Mouse (Mus musculus) layer of hippocampus, adult 2 months (tissue): ENCODE measurements around the gene Mbd6. TPM values are rescaled to one million over a fixed set of nuclear protein-coding genes. Genes with fewer than 3 reads are reported as not detected.
"Not testable (repeated sequence)": the region's sequence is repeated elsewhere in the genome, so short reads cannot be mapped to it uniquely, and the experiment has no call there.

ENCODE experiments used
- DNase-seq, 2 experiments: peaks; one replicate each; pipeline ENCODE4 v3.0.0; 2022; ENCODE audit warnings: low spot score in 2 of 2
- H3K27ac ChIP-seq: fragments of 200-600 bp; 2 replicates; pipeline ENCODE4 v1.8.1; 2022
- H3K4me3 ChIP-seq: fragments of 200-600 bp; 2 replicates; pipeline ENCODE4 v1.8.1; 2022; ENCODE audit warnings: mild to moderate bottlenecking
- CTCF ChIP-seq: fragments of 200-600 bp; conservative IDR thresholded peaks from 2 replicates; pipeline ENCODE4 v1.8.1; 2022; ENCODE audit warnings: antibody characterized with exemption, mild to moderate bottlenecking, moderate library complexity
- total RNA-seq, 2 experiments: library from RNA; stranded (reverse); gene quantifications; 2 replicates each; pipeline ENCODE4 v1.2.3; 2021

Gene Mbd6
- total RNA-seq, 2 experiments from 2014 or later: 54.3 to 60.6 TPM

DNA sequence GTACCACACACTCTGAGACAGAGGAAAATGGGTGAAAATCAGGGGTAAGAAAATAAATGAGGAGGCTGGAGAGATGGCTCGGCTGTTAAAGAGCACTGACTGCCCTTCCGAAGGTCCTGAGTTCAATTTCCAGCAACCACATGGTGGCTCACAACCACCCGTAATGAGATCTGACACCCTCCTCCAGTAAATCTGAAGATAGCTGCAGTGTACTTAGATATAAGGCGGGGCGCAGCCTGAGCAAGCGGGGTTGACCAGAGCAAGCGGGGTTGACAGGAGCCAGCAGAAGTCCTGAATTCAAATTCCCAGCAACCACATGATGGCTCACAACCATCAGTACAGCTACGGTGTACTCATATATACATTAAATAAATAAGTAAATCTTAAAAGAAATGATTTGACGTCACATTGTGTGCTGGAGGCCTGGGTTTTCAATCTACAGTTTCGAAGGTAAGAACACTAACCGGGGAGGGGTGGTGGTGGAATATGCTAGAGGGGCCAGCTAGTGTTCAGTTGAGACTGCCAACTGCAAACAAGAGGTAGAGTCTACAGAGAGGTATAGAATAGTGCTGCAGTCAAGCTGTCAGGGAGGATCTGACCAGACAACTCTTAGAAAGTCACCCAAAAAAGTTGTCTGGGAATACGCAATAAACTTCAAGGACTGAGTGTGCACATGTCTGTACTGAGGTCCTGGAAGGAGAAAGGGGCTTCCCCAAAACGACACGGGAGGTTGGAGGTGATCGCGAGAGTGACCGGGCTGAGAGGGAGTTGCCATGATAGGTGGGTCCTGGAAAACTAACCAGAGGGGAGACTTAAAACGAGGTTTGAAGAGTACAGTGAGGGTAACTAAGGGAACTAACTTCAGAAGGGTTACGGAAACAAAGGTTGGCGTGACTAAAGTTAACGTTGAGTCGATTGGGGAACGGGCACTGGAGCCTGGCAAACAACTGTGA, 22.0 kb upstream of the Mbd6 start:
- DNase-seq: no peak
- no peak for TF ChIP-seq CTCF
- Histone ChIP-seq H3K27ac (peak overlapping the region; percentile 78), H3K4me3 (peak overlapping the region; percentile 90)

DNA sequence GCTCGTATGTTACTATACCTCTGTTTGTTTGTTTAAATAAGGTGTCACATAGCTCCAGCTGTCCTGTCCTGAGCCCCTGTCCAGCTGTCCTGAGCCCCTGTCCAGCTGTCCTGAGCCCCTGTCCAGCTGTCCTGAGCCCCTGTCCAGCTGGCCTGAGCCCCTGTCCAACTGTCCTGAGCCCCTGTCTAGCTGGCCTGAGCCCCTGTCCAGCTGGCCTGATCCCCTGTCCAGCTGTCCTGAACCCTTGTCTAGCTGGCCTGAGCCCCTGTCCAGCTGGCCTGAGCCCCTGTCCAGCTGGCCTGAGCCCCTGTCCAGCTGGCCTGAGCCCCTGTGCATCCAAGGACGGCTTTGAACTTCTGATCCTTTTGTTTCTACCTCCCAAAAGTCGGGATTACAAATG, 20.3 kb upstream of the Mbd6 start:
- not testable (repeated sequence) for DNase-seq, H3K4me3 ChIP-seq, H3K27ac ChIP-seq

DNA sequence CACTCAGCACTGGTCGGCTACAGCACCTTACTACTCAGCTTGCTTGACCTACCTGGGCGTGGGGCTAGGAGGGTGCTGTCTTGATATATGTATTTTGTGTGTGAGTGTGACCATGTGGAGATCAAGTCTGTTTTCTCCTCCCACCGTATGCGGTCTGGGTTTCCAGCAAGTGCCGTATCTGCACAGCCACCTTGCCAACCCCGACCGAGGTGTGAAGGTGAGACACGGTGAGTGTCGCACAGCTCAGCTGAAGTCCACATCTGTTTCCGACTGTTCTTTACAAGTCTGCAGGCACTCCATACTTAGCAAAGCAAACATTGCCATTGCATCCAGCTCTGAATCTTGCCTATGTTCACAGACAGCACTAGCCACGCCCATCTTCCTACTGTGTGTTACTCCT, 14.3 kb upstream of the Mbd6 start:
- no peak for TF ChIP-seq CTCF
- Histone ChIP-seq H3K27ac (no peak overlapping the region), H3K4me3 (no peak overlapping the region)
- no peak for DNase-seq

DNA sequence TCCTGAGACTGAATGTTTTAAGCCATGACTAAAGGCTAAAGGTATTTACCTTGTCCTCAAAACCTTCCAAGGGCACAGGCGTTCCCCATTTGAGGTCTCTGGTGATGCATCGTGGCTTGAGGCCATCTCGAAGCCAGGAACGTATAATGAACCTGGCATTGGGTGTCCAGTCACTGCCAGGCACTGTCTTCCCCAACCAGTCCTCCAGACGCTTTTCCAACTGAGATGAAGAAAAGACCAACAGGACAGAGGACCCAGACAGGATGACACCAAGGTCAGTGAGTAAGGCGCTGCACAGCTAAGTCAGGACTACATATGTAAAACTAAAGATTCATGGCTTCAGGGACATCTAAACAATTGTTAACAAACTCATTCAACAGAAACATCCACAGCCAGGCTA, 11.5 kb upstream of the Mbd6 start:
- Histone ChIP-seq H3K27ac (no peak overlapping the region), H3K4me3 (no peak overlapping the region)
- TF ChIP-seq CTCF: no peak
- DNase-seq: no peak

DNA sequence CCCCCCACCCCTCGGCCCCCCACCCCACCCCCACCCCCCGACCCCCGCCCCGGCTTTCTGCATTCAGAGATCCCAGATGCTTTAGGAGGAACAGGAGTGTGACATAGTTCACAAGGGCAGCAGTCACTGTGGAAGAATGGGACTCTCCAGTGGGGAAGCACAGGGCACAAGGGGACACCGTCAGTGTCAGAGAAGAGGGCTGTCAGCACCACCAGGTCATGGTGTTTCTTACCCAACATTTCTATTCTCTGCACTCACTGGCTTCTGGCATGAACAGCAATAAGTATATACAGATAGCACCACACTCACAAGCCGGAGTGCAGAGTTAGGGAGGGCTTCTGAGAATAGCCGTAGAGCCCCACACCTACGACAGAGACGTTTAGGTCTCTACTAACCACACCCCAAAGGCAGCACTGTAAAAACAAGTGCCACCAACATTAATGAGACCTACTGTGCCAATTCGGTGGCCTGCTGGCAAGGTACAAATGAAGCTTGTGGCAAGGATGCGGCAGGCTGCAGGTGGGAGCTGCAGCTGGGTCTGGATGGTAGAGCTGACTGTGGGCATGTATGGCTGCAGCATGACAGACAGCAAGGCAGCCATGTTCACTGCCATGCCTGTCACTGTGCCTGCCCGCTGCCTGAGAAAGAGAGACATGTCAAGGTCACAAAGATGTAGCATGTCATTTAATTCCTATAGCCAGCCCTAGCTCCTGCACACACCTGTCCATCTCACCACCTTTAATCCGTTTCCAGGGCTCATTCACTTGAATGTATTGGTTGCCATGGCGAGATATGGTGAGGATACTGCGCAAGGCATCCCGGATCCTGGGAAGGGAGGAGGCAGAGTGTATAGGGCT, 8.4 kb upstream of the Mbd6 start:
- no peak for TF ChIP-seq CTCF
- no peak for DNase-seq
- Histone ChIP-seq H3K27ac (no peak overlapping the region), H3K4me3 (no peak overlapping the region)

DNA sequence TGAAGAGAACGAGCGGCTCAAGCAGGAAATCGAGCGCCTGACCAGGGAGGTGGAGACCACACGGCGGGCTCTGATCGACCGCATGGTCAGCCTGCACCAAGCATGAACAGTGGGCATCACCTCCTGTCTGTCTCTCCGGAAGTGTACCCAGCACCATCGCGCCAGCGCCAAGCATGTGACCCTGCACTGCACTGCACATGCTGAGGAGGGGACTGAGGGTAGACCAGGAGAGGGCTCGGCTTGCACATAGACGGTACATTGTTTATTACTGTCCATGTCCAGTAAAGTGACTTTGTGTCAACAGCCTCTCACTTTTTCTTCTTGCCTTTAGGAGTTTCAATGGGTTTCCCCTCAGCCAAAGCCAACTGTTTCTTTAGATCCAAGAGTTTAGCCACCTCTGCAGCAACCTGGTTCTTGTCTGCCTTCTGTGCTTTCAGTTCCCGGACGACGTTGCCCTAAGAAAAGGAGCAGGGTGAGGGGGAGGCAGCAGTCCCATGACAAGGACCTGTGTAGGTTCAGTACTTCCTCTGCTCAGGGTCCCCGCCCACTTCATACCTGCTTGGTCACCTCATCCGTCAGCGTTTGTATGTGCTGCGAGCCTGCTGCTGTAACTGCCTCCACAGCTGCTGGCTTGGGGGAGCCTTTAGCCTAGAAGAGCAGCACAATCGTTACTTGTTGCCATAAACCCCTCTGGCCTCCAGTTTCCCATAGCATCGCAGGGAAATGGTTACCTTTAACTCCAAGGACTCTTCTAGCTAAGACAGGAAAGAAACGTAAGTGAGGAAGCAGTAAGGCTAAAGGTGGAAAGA, 7.4 kb upstream of the Mbd6 start:
- DNase-seq: no peak
- TF ChIP-seq CTCF: no peak
- Histone ChIP-seq H3K27ac (no peak overlapping the region), H3K4me3 (no peak overlapping the region)

DNA sequence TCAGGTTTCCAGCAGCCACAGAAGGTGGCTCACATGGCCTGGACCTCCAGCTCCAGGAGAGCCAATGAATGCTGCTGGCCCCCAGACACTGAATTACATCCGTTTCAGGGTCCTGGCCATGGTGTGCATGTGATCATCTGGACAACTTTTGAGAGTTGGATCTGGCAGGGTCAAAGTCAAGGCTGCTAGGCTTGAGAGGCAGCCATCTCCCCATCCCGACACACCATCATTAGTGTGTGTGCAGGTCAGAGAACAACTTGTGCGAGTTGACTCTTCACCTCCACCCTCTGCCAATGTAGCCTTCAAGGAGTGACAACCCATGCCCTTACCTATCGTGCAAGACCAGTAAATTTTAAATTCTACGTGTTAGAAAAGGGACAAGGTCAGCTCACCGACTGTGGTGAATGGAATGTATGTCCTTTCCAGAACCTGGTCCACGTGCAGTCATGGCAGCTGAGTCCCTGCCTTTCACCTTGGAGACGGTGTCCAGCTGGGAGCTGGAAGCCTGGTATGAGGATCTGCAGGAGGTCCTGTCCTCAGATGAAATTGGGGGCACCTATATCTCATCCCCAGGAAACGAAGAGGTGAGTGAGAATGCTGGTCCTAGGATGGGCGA, 6.2 kb upstream of the Mbd6 start:
- no peak overlapping the region for H3K27ac ChIP-seq
- no peak for DNase-seq
- H3K4me3 ChIP-seq: no peak overlapping the region
- no peak for TF ChIP-seq CTCF

DNA sequence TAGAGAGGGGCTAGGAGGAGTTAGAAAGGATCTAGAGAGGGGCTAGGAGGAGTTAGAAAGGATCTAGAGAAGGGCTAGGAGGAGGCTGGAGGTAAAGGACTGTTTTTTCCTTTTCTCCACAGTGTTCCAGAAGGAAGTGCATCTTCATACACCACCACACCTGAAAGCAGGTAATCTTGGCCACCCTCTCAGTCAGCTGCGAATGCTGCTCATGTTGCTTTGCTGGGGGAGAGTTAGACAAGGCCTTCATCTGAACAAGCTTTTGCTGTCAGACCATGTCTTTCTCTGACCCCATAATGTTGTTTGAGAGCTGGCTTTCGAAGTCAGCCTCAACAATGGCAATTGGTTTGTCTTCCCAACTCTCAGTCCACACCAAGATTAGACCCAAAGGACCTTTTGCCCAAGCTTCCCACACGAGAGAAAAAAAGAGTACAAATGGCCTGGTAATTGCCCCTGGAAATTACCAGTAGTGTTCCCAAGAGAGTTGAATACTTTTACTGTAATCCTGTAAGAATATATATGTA, 4.8 kb upstream of the Mbd6 start:
- no peak for TF ChIP-seq CTCF
- no peak overlapping the region for H3K27ac ChIP-seq
- no peak overlapping the region for H3K4me3 ChIP-seq
- no peak for DNase-seq

DNA sequence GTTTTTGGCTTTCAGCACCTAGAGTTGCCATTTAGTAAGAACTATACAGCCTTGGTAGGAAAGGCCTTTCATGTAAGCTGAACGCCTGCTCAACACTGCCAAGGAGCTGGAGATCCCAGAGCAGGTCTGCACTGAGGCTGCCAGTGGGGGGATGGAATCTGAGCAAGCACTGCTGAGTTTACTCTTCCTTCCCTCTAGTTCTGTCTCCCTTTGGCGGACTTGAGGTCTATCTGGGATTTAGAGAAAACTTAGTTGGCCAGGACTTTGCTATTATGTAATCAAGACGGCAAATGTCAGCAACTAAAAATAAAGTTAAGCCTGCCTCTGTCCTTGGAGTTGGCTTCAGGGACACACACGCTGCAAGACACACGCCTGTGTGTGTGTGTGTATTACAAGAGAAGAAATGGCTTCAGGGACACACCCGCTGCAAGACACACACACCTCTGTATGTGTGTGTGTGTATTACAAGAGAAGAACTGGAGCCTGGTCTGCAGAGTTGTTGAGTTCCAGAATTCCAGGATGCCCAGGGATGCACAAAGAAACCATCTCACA, 4.2 kb upstream of the Mbd6 start:
- TF ChIP-seq CTCF: no peak
- DNase-seq: no peak
- Histone ChIP-seq H3K4me3 (no peak overlapping the region), H3K27ac (0 out of 2 replicates have a peak overlapping the region, but pooled peaks have one; percentile 97)

DNA sequence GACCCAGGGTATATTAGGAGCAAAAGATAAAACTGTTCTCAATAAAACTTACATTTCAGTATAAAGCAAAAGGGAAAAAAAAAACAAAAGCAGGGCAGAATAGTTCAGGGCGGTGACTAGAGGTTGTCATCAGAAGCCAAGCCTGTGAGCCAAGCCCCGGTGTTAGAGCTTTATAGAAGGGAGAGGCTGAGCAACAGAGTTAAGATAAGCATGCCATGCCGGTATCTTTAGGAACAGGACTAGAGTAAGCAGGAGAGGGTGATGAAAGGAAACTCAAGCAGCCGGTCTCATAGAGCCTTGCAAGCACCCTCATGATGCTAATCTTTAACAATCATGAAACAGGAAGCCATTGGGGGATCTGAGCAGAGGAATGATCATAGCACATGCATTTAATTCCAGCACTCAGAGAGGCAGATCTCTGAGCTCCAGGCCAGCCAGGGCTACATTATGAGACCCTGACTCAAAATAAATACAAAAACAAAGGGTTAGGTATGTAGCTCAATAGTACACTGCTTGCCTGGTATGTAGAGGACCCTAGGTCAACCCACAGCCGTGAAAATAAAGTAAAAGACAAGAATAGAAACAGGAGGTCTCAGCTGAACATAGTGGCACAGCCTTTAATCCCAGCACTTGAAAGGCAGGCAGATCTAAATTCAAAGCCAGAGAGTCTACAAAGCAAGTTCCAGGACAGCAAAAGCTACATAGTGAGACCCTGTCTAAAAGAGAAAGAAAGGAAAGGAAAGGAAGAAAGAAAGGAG, 3.2 kb upstream of the Mbd6 start:
- Histone ChIP-seq H3K4me3 (peak overlapping the region; percentile 87), H3K27ac (peak overlapping the region; percentile 97)
- DNase-seq: no peak
- no peak for TF ChIP-seq CTCF
